Mouse (Mus musculus) neutrophil, adult 5-6 weeks (primary cell): ENCODE results near the gene Slc13a2. TPM values are rescaled to one million over a fixed set of nuclear protein-coding genes. Genes with fewer than 3 reads are reported as not detected.

Experiments
- ATAC-seq: fragments of 151-379, 151-347 bp; 2 replicates; pipeline ENCODE4 v1.8.0; 2017; ENCODE audit warnings: mild to moderate bottlenecking, moderate TSS enrichment; ENCODE audit not compliant: insufficient number of reproducible peaks, poor library complexity, low FRiP score, severe bottlenecking; ENCODE audit errors: extremely low read depth
- total RNA-seq: library from RNA; stranded (forward); fragments of 200-1000 nt; gene quantifications from 2 replicates; pipeline ENCODE4 v1.2.3, GENCODE M21; 2017

The Slc13a2 gene
- 0.25 and 0.47 TPM in 2 replicates for total RNA-seq

GRCm38 (mm10) chr11:78422055-78422819 lies at the start of gene Slc13a2:
TSS of gene Slc13a2 (minus strand) at chr11:78422217.
- ATAC-seq: no peak

GRCm38 (mm10) chr11:78471326-78472103 lies 49.5 kb upstream of the Slc13a2 start:
- ATAC-seq: no peak

- no peak for ATAC-seq
Measured at GRCm38 (mm10) chr11:78467932-78468331, 45.9 kb upstream of the Slc13a2 start.

- ATAC-seq: no peak
Measured at GRCm38 (mm10) chr11:78467515-78467914, 45.5 kb upstream of the Slc13a2 start.

GRCm38 (mm10) chr11:78466242-78466912 lies 44.4 kb upstream of the Slc13a2 start:
- no peak for ATAC-seq

GRCm38 (mm10) chr11:78465568-78466180 lies 43.7 kb upstream of the Slc13a2 start, which contains the start of gene Slc46a1:
TSS of gene Slc46a1 (plus strand) at chr11:78465697.
- peak; percentile 36 for ATAC-seq

- no peak for ATAC-seq
Measured at GRCm38 (mm10) chr11:78465116-78465515, 43.1 kb upstream of the Slc13a2 start.

- ATAC-seq: no peak
Measured at GRCm38 (mm10) chr11:78463286-78464036, 41.4 kb upstream of the Slc13a2 start.

- no peak for ATAC-seq
Measured at GRCm38 (mm10) chr11:78462669-78463068, 40.7 kb upstream of the Slc13a2 start.

GRCm38 (mm10) chr11:78461894-78462293 lies 39.9 kb upstream of the Slc13a2 start:
- ATAC-seq: no peak

- ATAC-seq: no peak
Measured at GRCm38 (mm10) chr11:78458740-78459139, 36.7 kb upstream of the Slc13a2 start.

- 0 out of 2 replicates have a peak, but pooled peaks have one; percentile 34 for ATAC-seq
Measured at GRCm38 (mm10) chr11:78455308-78455707, 33.3 kb upstream of the Slc13a2 start.

- ATAC-seq: no peak
Measured at GRCm38 (mm10) chr11:78454276-78454675, 32.3 kb upstream of the Slc13a2 start.

- no peak for ATAC-seq
Measured at GRCm38 (mm10) chr11:78453675-78454074, 31.7 kb upstream of the Slc13a2 start.

- no peak for ATAC-seq
Measured at GRCm38 (mm10) chr11:78450337-78450736, 28.3 kb upstream of the Slc13a2 start.

GRCm38 (mm10) chr11:78448242-78448641 lies 26.2 kb upstream of the Slc13a2 start:
- no peak for ATAC-seq

- ATAC-seq: no peak
Measured at GRCm38 (mm10) chr11:78447168-78447567, 25.2 kb upstream of the Slc13a2 start.

- no peak for ATAC-seq
Measured at GRCm38 (mm10) chr11:78443115-78443514, 21.1 kb upstream of the Slc13a2 start.
